Mouse (Mus musculus): ENCODE measurements around the gene Clasp1.
A peak's percentile ranks its signal among the peaks of the same experiment; 100 is the strongest.

Gene Clasp1

GRCm38 (mm10) chr1:118498311-118498710 lies 109.5 kb downstream of the Clasp1 start:
- peak; percentile 50 for DNase-seq (ENCODE audit: low read depth)

GRCm38 (mm10) chr1:118500606-118501005 lies 111.7 kb downstream of the Clasp1 start:
- DNase-seq (ENCODE audit: low read depth): no peak

- no peak for DNase-seq (ENCODE audit: low read depth)
These were observed 112.8 kb downstream of the Clasp1 start for GRCm38 (mm10) chr1:118501691-118502090.

- no peak for DNase-seq (ENCODE audit: low read depth)
These were observed 116.9 kb downstream of the Clasp1 start for GRCm38 (mm10) chr1:118505746-118506145.

GRCm38 (mm10) chr1:118510996-118511395 lies 122.1 kb downstream of the Clasp1 start:
- DNase-seq (ENCODE audit: low read depth): no peak

- DNase-seq (ENCODE audit: low read depth): no peak
These were observed 123.1 kb downstream of the Clasp1 start for GRCm38 (mm10) chr1:118511738-118512530.

GRCm38 (mm10) chr1:118516256-118516655 lies 127.4 kb downstream of the Clasp1 start:
- DNase-seq (ENCODE audit: low read depth): no peak

GRCm38 (mm10) chr1:118523161-118523560 lies 134.3 kb downstream of the Clasp1 start:
- DNase-seq (ENCODE audit: low read depth): no peak

- DNase-seq (ENCODE audit: low read depth): peak; percentile 26
These were observed 136.5 kb downstream of the Clasp1 start for GRCm38 (mm10) chr1:118525336-118525735.

GRCm38 (mm10) chr1:118529213-118529612 lies 140.4 kb downstream of the Clasp1 start:
- no peak for DNase-seq (ENCODE audit: low read depth)

GRCm38 (mm10) chr1:118531259-118531658 lies 142.4 kb downstream of the Clasp1 start:
- no peak for DNase-seq (ENCODE audit: low read depth)

GRCm38 (mm10) chr1:118536021-118536420 lies 147.2 kb downstream of the Clasp1 start:
- DNase-seq (ENCODE audit: low read depth): no peak

GRCm38 (mm10) chr1:118539046-118539445 lies 150.2 kb downstream of the Clasp1 start:
- no peak for DNase-seq (ENCODE audit: low read depth)

- no peak for DNase-seq (ENCODE audit: low read depth)
These were observed 154.0 kb downstream of the Clasp1 start for GRCm38 (mm10) chr1:118542880-118543279.

GRCm38 (mm10) chr1:118548769-118549168 lies 159.9 kb downstream of the Clasp1 start:
- DNase-seq (ENCODE audit: low read depth): no peak

GRCm38 (mm10) chr1:118551152-118551551 lies 162.3 kb downstream of the Clasp1 start:
- no peak for DNase-seq (ENCODE audit: low read depth)

GRCm38 (mm10) chr1:118552071-118552470 lies 163.2 kb downstream of the Clasp1 start:
- DNase-seq (ENCODE audit: low read depth): no peak

- no peak for DNase-seq (ENCODE audit: low read depth)
These were observed 164.2 kb downstream of the Clasp1 start for GRCm38 (mm10) chr1:118553045-118553444.

- peak; percentile 27 for DNase-seq (ENCODE audit: low read depth)
These were observed 164.6 kb downstream of the Clasp1 start for GRCm38 (mm10) chr1:118553451-118553850.

- DNase-seq (ENCODE audit: low read depth): no peak
These were observed 166.1 kb downstream of the Clasp1 start for GRCm38 (mm10) chr1:118554961-118555360.

GRCm38 (mm10) chr1:118559716-118560115 lies 170.9 kb downstream of the Clasp1 start:
- DNase-seq (ENCODE audit: low read depth): no peak

GRCm38 (mm10) chr1:118564561-118564960 lies 175.7 kb downstream of the Clasp1 start:
- DNase-seq (ENCODE audit: low read depth): no peak

GRCm38 (mm10) chr1:118567659-118568058 lies 178.8 kb downstream of the Clasp1 start:
- DNase-seq (ENCODE audit: low read depth): no peak

GRCm38 (mm10) chr1:118580174-118580702 lies 191.4 kb downstream of the Clasp1 start:
- DNase-seq (ENCODE audit: low read depth): no peak
